Mouse (Mus musculus): ENCODE data around the gene Ptbp3.

DNA sequence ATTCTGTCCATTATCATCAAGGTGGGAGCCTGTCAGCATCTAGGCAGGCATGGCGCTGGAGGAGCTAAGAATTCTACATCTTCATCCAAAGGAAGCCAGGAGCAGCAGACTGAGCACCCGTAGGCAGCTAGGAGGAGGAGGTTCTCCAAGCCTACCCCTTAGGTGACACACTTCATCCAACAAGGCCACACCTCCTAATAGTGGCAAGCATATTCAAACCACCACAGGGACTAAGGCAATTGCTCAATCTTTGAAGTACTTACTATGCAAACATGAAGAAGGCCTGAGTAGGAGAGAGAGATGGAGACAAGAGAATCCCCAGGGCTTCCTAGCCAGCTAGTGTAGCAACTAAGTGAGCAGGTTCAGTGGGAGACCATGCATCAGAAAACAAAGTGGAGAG is 58.1 kb downstream of the Ptbp3 start:
- TF ChIP-seq POLR2A (IDR thresholded peaks at IDR 0.05; ENCODE audit: borderline replicate concordance, low read depth, low read length) = no peak
- no peak for TF ChIP-seq CTCF (IDR thresholded peaks at IDR 0.05; ENCODE audit: low read depth, low read length)
